Mouse (Mus musculus): ENCODE results near the gene Gm20388. TPM values are rescaled to one million over a fixed set of nuclear protein-coding genes. Genes with fewer than 3 reads are reported as not detected.

The Gm20388 gene
- polyA plus RNA-seq, 1 experiment, result 49.7 TPM

- TF ChIP-seq POLR2A (IDR thresholded peaks at IDR 0.05; ENCODE audit: low read depth, low read length) (no peak), CTCF (conservative IDR thresholded peaks at IDR 0.05; ENCODE audit: insufficient read depth, insufficient read length, low read depth, low read length) (no peak)
- WGBS, result 85% methylated on average over 10 of the region's 10 CpGs
- Histone ChIP-seq H3K27me3 (replicated peaks; ENCODE audit: control insufficient read depth, insufficient read depth, low read length) (no peaks in the 10 kb centered on the region), H3K27ac (ENCODE audit: insufficient read depth, low read depth, low read length) (no peak overlapping the region), H3K4me3 (ENCODE audit: insufficient read depth, low read depth, low read length) (no peak overlapping the region), H3K4me1 (ENCODE audit: control insufficient read depth, insufficient read depth, low read length) (no peaks in the 10 kb centered on the region), H3K36me3 (ENCODE audit: control insufficient read depth, insufficient read depth, low read length) (no peaks in the 10 kb centered on the region)
- DNase-seq, result no peak
Observed at GRCm38 (mm10) chr8:120681113-120681512, 770.5 kb downstream of the Gm20388 start.

- H3K4me3 ChIP-seq (ENCODE audit: insufficient read depth, low read depth, low read length), result no peak overlapping the region
- H3K4me1 ChIP-seq (ENCODE audit: control insufficient read depth, insufficient read depth, low read length), result no peaks in the 10 kb centered on the region
- no peaks in the 10 kb centered on the region for H3K27me3 ChIP-seq (replicated peaks; ENCODE audit: control insufficient read depth, insufficient read depth, low read length)
- TF ChIP-seq POLR2A (IDR thresholded peaks at IDR 0.05; ENCODE audit: low read depth, low read length), result no peak
- TF ChIP-seq CTCF (conservative IDR thresholded peaks at IDR 0.05; ENCODE audit: insufficient read depth, insufficient read length, low read depth, low read length), result peak; percentile 90
- DNase-seq, result peak; percentile 81
- H3K36me3 ChIP-seq (ENCODE audit: control insufficient read depth, insufficient read depth, low read length), result no peaks in the 10 kb centered on the region
- WGBS, result 13% methylated on average over 10 of the region's 10 CpGs
- H3K27ac ChIP-seq (ENCODE audit: insufficient read depth, low read depth, low read length), result no peak overlapping the region
Observed at GRCm38 (mm10) chr8:120683602-120684001, 773.0 kb downstream of the Gm20388 start.

- Histone ChIP-seq H3K4me1 (ENCODE audit: control insufficient read depth, insufficient read depth, low read length) (no peaks in the 10 kb centered on the region), H3K36me3 (ENCODE audit: control insufficient read depth, insufficient read depth, low read length) (no peaks in the 10 kb centered on the region), H3K27me3 (replicated peaks; ENCODE audit: control insufficient read depth, insufficient read depth, low read length) (no peaks in the 10 kb centered on the region), H3K4me3 (ENCODE audit: insufficient read depth, low read depth, low read length) (no peak overlapping the region), H3K27ac (ENCODE audit: insufficient read depth, low read depth, low read length) (no peak overlapping the region)
- TF ChIP-seq CTCF (conservative IDR thresholded peaks at IDR 0.05; ENCODE audit: insufficient read depth, insufficient read length, low read depth, low read length) (no peak), POLR2A (IDR thresholded peaks at IDR 0.05; ENCODE audit: low read depth, low read length) (no peak)
- WGBS, result 84% methylated on average over 5 of the region's 5 CpGs
- no peak for DNase-seq
Observed at GRCm38 (mm10) chr8:120684082-120684481, 773.4 kb downstream of the Gm20388 start.

GRCm38 (mm10) chr8:120685097-120685496 is 774.5 kb downstream of the Gm20388 start:
- WGBS, result 82% methylated on average over 5 of the region's 5 CpGs
- no peak overlapping the region for H3K27ac ChIP-seq (ENCODE audit: insufficient read depth, low read depth, low read length)

GRCm38 (mm10) chr8:120685591-120685990 is 775.0 kb downstream of the Gm20388 start:
- no peak overlapping the region for H3K27ac ChIP-seq (ENCODE audit: insufficient read depth, low read depth, low read length)
- WGBS, result 91% methylated on average over 8 of the region's 8 CpGs
- H3K4me3 ChIP-seq (ENCODE audit: insufficient read depth, low read depth, low read length), result no peak overlapping the region
- H3K36me3 ChIP-seq (ENCODE audit: control insufficient read depth, insufficient read depth, low read length), result no peaks in the 10 kb centered on the region
- no peaks in the 10 kb centered on the region for H3K4me1 ChIP-seq (ENCODE audit: control insufficient read depth, insufficient read depth, low read length)
- no peaks in the 10 kb centered on the region for H3K27me3 ChIP-seq (replicated peaks; ENCODE audit: control insufficient read depth, insufficient read depth, low read length)
- DNase-seq, result no peak
- TF ChIP-seq POLR2A (IDR thresholded peaks at IDR 0.05; ENCODE audit: low read depth, low read length), result no peak
- no peak for TF ChIP-seq CTCF (conservative IDR thresholded peaks at IDR 0.05; ENCODE audit: insufficient read depth, insufficient read length, low read depth, low read length)

More at GRCm38 (mm10) chr8:120685097-120685496, 774.5 kb downstream of the Gm20388 start:
- TF ChIP-seq POLR2A (IDR thresholded peaks at IDR 0.05; ENCODE audit: low read depth, low read length) (no peak), CTCF (conservative IDR thresholded peaks at IDR 0.05; ENCODE audit: insufficient read depth, insufficient read length, low read depth, low read length) (no peak)
- DNase-seq, result no peak
- Histone ChIP-seq H3K4me1 (ENCODE audit: control insufficient read depth, insufficient read depth, low read length) (no peaks in the 10 kb centered on the region), H3K36me3 (ENCODE audit: control insufficient read depth, insufficient read depth, low read length) (no peaks in the 10 kb centered on the region), H3K4me3 (ENCODE audit: insufficient read depth, low read depth, low read length) (no peak overlapping the region), H3K27me3 (replicated peaks; ENCODE audit: control insufficient read depth, insufficient read depth, low read length) (no peaks in the 10 kb centered on the region)

GRCm38 (mm10) chr8:120686051-120686450 is 775.4 kb downstream of the Gm20388 start:
- no peak for DNase-seq
- WGBS, result 90% methylated on average over 13 of the region's 13 CpGs
- Histone ChIP-seq H3K27ac (ENCODE audit: insufficient read depth, low read depth, low read length) (no peak overlapping the region), H3K4me1 (ENCODE audit: control insufficient read depth, insufficient read depth, low read length) (no peaks in the 10 kb centered on the region), H3K27me3 (replicated peaks; ENCODE audit: control insufficient read depth, insufficient read depth, low read length) (no peaks in the 10 kb centered on the region), H3K4me3 (ENCODE audit: insufficient read depth, low read depth, low read length) (no peak overlapping the region), H3K36me3 (ENCODE audit: control insufficient read depth, insufficient read depth, low read length) (no peaks in the 10 kb centered on the region)
- no peak for TF ChIP-seq CTCF (conservative IDR thresholded peaks at IDR 0.05; ENCODE audit: insufficient read depth, insufficient read length, low read depth, low read length)
- TF ChIP-seq POLR2A (IDR thresholded peaks at IDR 0.05; ENCODE audit: low read depth, low read length), result no peak

- Histone ChIP-seq H3K27ac (ENCODE audit: insufficient read depth, low read depth, low read length) (no peak overlapping the region), H3K4me1 (ENCODE audit: control insufficient read depth, insufficient read depth, low read length) (no peaks in the 10 kb centered on the region), H3K4me3 (ENCODE audit: insufficient read depth, low read depth, low read length) (no peak overlapping the region), H3K36me3 (ENCODE audit: control insufficient read depth, insufficient read depth, low read length) (no peaks in the 10 kb centered on the region), H3K27me3 (replicated peaks; ENCODE audit: control insufficient read depth, insufficient read depth, low read length) (no peaks in the 10 kb centered on the region)
- WGBS, result 85% methylated on average over 5 of the region's 5 CpGs
- TF ChIP-seq CTCF (conservative IDR thresholded peaks at IDR 0.05; ENCODE audit: insufficient read depth, insufficient read length, low read depth, low read length), result no peak
- no peak for TF ChIP-seq POLR2A (IDR thresholded peaks at IDR 0.05; ENCODE audit: low read depth, low read length)
- no peak for DNase-seq
Observed at GRCm38 (mm10) chr8:120686576-120686975, 775.9 kb downstream of the Gm20388 start.

Measured in kidney, adult 2 months (tissue).